Mouse (Mus musculus) inflammation-experienced regulatory T-cells (primary cell): Measurements from ENCODE around the gene Pdp2. TPM values are rescaled to one million over a fixed set of nuclear protein-coding genes. Genes with fewer than 3 reads are reported as not detected.

Experiments used
- polyA plus RNA-seq, 2 experiments: library from polyadenylated mRNA; unstranded; fragments of 100-300 nt; shearing (Covaris generic); gene quantifications; one replicate each; pipeline ENCODE4 v1.2.1; 2017

Pdp2 gene
- 1 to 10 TPM; 5.2 to 8.9 TPM for polyA plus RNA-seq

DNA sequence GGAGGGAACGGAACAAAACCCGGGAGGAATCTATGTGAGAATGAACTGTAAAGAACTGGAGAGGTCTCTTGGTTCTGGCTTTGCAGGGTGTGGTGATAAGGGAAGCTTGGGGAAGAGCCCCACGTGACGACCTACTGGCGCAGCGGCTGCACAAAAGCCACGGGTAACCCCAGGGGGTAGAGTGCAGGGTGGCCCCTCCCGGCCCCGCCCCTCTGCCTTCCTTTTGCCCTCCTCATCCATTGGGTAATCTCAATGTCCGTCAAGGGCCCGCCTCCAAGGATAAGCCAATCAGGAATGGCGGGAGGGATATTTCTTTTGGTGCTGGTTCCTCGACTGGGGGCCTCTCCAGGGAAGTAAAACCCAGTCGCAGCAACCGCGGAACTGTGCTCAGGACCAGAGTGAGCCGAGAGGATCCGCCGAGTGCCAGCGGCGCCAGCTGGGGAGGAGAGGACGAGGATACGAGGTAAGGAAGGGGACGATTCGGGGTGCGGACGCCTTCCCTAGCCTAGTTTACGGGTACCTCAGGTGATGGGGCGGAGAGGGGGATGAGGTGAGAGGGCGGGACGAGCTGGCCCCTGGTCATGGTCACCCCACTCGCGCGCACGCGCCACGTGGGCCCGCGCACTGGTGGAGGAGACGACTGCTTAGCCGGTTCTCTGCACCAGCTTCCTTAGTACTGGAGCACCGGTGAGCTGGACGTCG, at the start of gene Pdp2:
Gene Pdp2, plus strand, starts transcription at position 319 of the 702 bp plus-strand sequence.

DNA sequence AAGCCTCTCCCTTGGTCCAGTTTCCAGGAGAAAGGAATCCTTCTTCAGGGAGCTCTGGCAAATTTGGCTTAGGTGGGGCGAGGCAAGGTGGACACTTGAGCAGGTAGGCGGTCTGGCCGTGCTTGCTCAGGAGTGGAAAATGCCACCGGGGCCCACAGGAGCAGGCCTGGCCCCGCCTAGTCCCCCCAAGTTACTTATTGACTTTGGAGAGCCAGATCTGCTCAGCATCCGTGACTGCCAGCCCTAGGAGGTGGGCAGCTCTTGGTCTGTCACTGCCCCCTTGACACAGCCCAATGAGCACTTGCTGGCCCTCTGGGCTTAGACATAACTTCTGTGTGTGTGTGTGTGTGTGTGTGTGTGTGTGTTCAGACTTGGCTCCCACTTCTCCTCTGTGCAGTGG, 32.9 kb downstream of the Pdp2 start, which contains the start of gene Cdh16:
Gene Cdh16, minus strand, starts transcription at position 236 of the 400 bp plus-strand sequence.

DNA sequence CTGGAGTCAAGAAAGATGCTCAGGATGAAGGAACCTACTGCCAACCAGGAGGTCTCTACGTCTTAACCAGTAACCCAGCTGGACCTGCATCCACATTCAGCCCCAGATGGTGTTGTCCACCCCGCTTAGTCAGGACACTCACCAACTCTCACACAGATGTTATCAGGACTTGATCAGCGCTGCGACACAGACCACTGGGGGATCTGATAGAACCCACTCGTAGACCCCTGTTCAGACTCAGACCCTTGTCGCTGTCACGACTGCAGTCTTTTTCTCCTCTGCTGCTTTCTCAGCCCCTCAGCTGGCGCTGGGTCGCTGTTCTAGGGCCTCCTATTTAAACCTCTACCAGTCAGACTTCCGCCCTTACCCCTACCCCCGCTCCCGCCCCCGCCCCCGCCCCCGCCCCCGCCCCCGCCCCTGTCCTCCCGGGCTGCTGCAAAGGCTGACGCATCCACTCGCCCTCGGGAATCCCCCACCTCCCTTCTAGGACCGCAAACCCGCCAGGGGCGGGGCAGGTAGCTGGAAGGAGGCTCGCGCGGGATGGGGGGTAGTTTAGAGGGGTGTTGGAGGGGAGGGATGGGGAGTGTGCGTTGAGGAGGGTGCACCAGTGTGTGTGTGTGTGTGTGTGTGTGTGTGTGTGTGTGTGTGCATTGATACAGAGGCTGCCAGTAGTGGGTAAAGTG, 39.9 kb downstream of the Pdp2 start, which contains the start of gene Rrad:
Gene Rrad, minus strand, starts transcription at position 347 of the 683 bp plus-strand sequence.

GRCm38 (mm10) chr8:104641426-104642323, 50.4 kb downstream of the Pdp2 start, which contains the start of gene Ciao2b:
TSS of gene Ciao2b (minus strand) at chr8:104641965.

Other genes with a start within 250 kb of the Pdp2 start
- under 1 TPM; 0.31 to 0.66 TPM for gene Cmtm4, start 195.6 kb upstream of the Pdp2 start, polyA plus RNA-seq
- 10 to 100 TPM; 34.4 to 35.5 TPM for gene Dync1li2, start 148.4 kb upstream of the Pdp2 start, polyA plus RNA-seq
- gene Terb1, start 81.5 kb upstream of the Pdp2 start, polyA plus RNA-seq = under 1 TPM; 0.13 to 0.47 TPM
- gene Nae1, start 56.8 kb upstream of the Pdp2 start, polyA plus RNA-seq = 100 to 1,000 TPM in 1 of 2 experiments, 10 to 100 TPM in 1; 84.9 to 115 TPM
- 1 to 10 TPM; 1.2 to 3.4 TPM for gene Car7, start 56.8 kb upstream of the Pdp2 start, polyA plus RNA-seq
- 1 to 10 TPM in 1 of 2 experiments, not detected in 1; 2.2 TPM for gene Cdh16, start 32.9 kb downstream of the Pdp2 start, polyA plus RNA-seq
- 10 to 100 TPM; 51.9 to 63.5 TPM for gene Rrad, start 39.9 kb downstream of the Pdp2 start, polyA plus RNA-seq
- 100 to 1,000 TPM; 106 to 126 TPM for gene Ciao2b, start 50.5 kb downstream of the Pdp2 start, polyA plus RNA-seq
- gene Ces2a, start 142.6 kb downstream of the Pdp2 start, polyA plus RNA-seq = under 1 TPM; 0.59 to 0.65 TPM
- not detected for gene Ces2b, start 240.1 kb downstream of the Pdp2 start, polyA plus RNA-seq